Mouse (Mus musculus) G1E (cell line): ENCODE measurements around the gene Acot1.
"Not testable (repeated sequence)": the region's sequence is repeated elsewhere in the genome, so short reads cannot be mapped to it uniquely, and the experiment has no call there.

Experiments
- CTCF ChIP-seq: IDR thresholded peaks from 2 replicates; pipeline ENCODE4 v1.5.1; 2012; ENCODE audit warnings: low read depth, low read length, inconsistent platforms, mixed read lengths
- GATA1 ChIP-seq: IDR thresholded peaks from 2 replicates; pipeline ENCODE4 v1.6.1; 2012; ENCODE audit warnings: borderline replicate concordance, low read length, inconsistent platforms, mixed read lengths
- POLR2AphosphoS5 ChIP-seq: IDR thresholded peaks from 2 replicates; pipeline ENCODE4 v1.6.1; 2012; ENCODE audit warnings: low read depth, low read length, inconsistent platforms; ENCODE audit not compliant: insufficient replicate concordance
- TAL1 ChIP-seq: conservative IDR thresholded peaks from 2 replicates; pipeline ENCODE4 v1.6.1; 2012; ENCODE audit warnings: low read depth, low read length, inconsistent platforms, mixed read lengths

- not testable (repeated sequence) for TF ChIP-seq CTCF, GATA1, TAL1, POLR2AphosphoS5
These were observed 19.8 kb downstream of the Acot1 start for GRCm38 (mm10) chr12:84029043-84029442.
